Mouse (Mus musculus): ENCODE results near the gene Rnf111. TPM values are rescaled to one million over a fixed set of nuclear protein-coding genes. Genes with fewer than 3 reads are reported as not detected.

Gene Rnf111
- polyA plus RNA-seq, 1 experiment from 2014 or later: 32.4 TPM

DNA sequence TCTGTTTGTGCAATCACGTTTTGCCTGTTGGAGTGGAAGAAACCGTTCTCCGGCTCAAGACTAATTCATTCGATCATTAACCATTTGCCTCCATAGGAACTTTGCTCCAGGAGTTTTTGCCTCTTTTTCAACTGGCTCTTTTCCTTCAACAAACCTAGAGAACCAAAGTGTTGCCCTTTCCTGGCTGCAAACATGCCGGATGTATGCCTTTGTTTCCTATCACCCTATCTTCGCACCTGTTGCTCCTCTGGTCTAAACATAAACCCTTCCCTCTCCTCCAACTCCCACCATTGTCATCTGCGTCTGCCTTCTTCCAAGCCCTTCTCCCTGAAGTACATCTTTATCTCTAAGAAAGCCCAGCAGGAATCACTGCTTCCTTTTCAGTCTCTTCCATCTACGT lies 3.3 kb upstream of the Rnf111 start:
- no peaks in the 10 kb centered on the region for H3K27me3 ChIP-seq (ENCODE audit: control insufficient read depth, insufficient read depth, low read length)
- H3K4me3 ChIP-seq (ENCODE audit: low read depth, low read length): no peak overlapping the region
- peaks cover 8% of the 10 kb centered on the region for H3K4me1 ChIP-seq (ENCODE audit: control insufficient read depth, insufficient read depth, low read length)
- no peak overlapping the region for H3K4me2 ChIP-seq (ENCODE audit: low read depth, low read length)
- no peaks in the 10 kb centered on the region for H3K9me3 ChIP-seq (ENCODE audit: control insufficient read depth, low read length)
- WGBS: 84% methylated on average over 8 of the region's 8 CpGs
- no peaks in the 10 kb centered on the region for H3K36me3 ChIP-seq (ENCODE audit: control insufficient read depth, insufficient read depth, low read length)
- H3K27ac ChIP-seq (ENCODE audit: low read depth, low read length): no peak overlapping the region
- no peak for ATAC-seq (ENCODE audit: low read depth)
- H3K9ac ChIP-seq (replicated peaks; ENCODE audit: low read depth, low read length): no peak overlapping the region

GRCm38 (mm10) chr9:70506186-70506585 lies 2.7 kb upstream of the Rnf111 start:
- Histone ChIP-seq H3K36me3 (ENCODE audit: control insufficient read depth, insufficient read depth, low read length) (no peaks in the 10 kb centered on the region), H3K9me3 (ENCODE audit: control insufficient read depth, low read length) (no peaks in the 10 kb centered on the region), H3K27ac (ENCODE audit: low read depth, low read length) (no peak overlapping the region), H3K4me3 (ENCODE audit: low read depth, low read length) (no peak overlapping the region), H3K27me3 (ENCODE audit: control insufficient read depth, insufficient read depth, low read length) (no peaks in the 10 kb centered on the region), H3K4me2 (ENCODE audit: low read depth, low read length) (no peak overlapping the region), H3K9ac (replicated peaks; ENCODE audit: low read depth, low read length) (no peak overlapping the region), H3K4me1 (ENCODE audit: control insufficient read depth, insufficient read depth, low read length) (peaks cover 14% of the 10 kb centered on the region)
- no peak for ATAC-seq (ENCODE audit: low read depth)
- 79% methylated on average over 2 of the region's 2 CpGs for WGBS

- Histone ChIP-seq H3K27me3 (ENCODE audit: control insufficient read depth, insufficient read depth, low read length) (no peaks in the 10 kb centered on the region), H3K4me1 (ENCODE audit: control insufficient read depth, insufficient read depth, low read length) (peaks cover 15% of the 10 kb centered on the region), H3K4me3 (ENCODE audit: low read depth, low read length) (peak overlapping the region; percentile 86), H3K36me3 (ENCODE audit: control insufficient read depth, insufficient read depth, low read length) (no peaks in the 10 kb centered on the region), H3K4me2 (ENCODE audit: low read depth, low read length) (peak overlapping the region; percentile 51), H3K27ac (ENCODE audit: low read depth, low read length) (peak overlapping the region; percentile 99), H3K9me3 (ENCODE audit: control insufficient read depth, low read length) (no peaks in the 10 kb centered on the region), H3K9ac (replicated peaks; ENCODE audit: low read depth, low read length) (peak overlapping the region; percentile 96)
- peak; percentile 91 for ATAC-seq (ENCODE audit: low read depth)
- WGBS: under 1% methylated on average over 30 of the region's 70 CpGs
These were observed 416 bp downstream of the Rnf111 start for GRCm38 (mm10) chr9:70503015-70503603.

GRCm38 (mm10) chr9:70502284-70503014 lies 1.1 kb downstream of the Rnf111 start:
- Histone ChIP-seq H3K4me2 (ENCODE audit: low read depth, low read length) (peak overlapping the region; percentile 40), H3K4me3 (ENCODE audit: low read depth, low read length) (peak overlapping the region; percentile 86), H3K4me1 (ENCODE audit: control insufficient read depth, insufficient read depth, low read length) (peaks cover 15% of the 10 kb centered on the region), H3K27me3 (ENCODE audit: control insufficient read depth, insufficient read depth, low read length) (no peaks in the 10 kb centered on the region), H3K9me3 (ENCODE audit: control insufficient read depth, low read length) (no peaks in the 10 kb centered on the region), H3K27ac (ENCODE audit: low read depth, low read length) (peak overlapping the region; percentile 99), H3K9ac (replicated peaks; ENCODE audit: low read depth, low read length) (peak overlapping the region; percentile 96), H3K36me3 (ENCODE audit: control insufficient read depth, insufficient read depth, low read length) (no peaks in the 10 kb centered on the region)
- ATAC-seq (ENCODE audit: low read depth): no peak
- WGBS: 38% methylated on average over 10 of the region's 10 CpGs

- Histone ChIP-seq H3K4me1 (ENCODE audit: control insufficient read depth, insufficient read depth, low read length) (peaks cover 8% of the 10 kb centered on the region), H3K4me2 (ENCODE audit: low read depth, low read length) (no peak overlapping the region), H3K4me3 (ENCODE audit: low read depth, low read length) (no peak overlapping the region), H3K27me3 (ENCODE audit: control insufficient read depth, insufficient read depth, low read length) (no peaks in the 10 kb centered on the region), H3K9ac (replicated peaks; ENCODE audit: low read depth, low read length) (no peak overlapping the region), H3K36me3 (ENCODE audit: control insufficient read depth, insufficient read depth, low read length) (no peaks in the 10 kb centered on the region), H3K9me3 (ENCODE audit: control insufficient read depth, low read length) (no peaks in the 10 kb centered on the region), H3K27ac (ENCODE audit: low read depth, low read length) (no peak overlapping the region)
- ATAC-seq (ENCODE audit: low read depth): no peak
These were observed 6.5 kb downstream of the Rnf111 start for GRCm38 (mm10) chr9:70496990-70497389.

DNA sequence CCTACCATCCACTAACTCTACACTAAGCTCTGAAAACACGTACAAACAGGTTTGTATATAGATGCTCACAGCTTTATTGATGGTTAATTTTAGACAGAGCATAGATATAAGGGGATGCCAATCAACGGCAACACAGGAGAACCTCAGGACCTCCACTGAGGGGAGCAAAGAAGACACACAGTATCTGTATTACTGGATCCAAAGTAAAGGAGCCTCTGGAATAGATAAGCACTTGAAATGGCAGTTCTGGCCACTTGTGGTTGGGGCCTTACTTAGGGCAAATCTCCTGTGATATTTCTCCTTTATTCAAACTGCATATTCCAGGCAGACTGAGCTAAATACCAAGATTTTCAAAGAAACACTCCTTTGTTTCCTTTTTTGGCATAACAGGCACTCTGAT lies 10.5 kb downstream of the Rnf111 start:
- H3K4me3 ChIP-seq (ENCODE audit: low read depth, low read length): no peak overlapping the region
- H3K9me3 ChIP-seq (ENCODE audit: control insufficient read depth, low read length): no peaks in the 10 kb centered on the region
- no peak overlapping the region for H3K4me2 ChIP-seq (ENCODE audit: low read depth, low read length)
- ATAC-seq (ENCODE audit: low read depth): no peak
- WGBS: 94% methylated on average over 2 of the region's 2 CpGs
- H3K27ac ChIP-seq (ENCODE audit: low read depth, low read length): no peak overlapping the region
- no peaks in the 10 kb centered on the region for H3K4me1 ChIP-seq (ENCODE audit: control insufficient read depth, insufficient read depth, low read length)
- no peaks in the 10 kb centered on the region for H3K36me3 ChIP-seq (ENCODE audit: control insufficient read depth, insufficient read depth, low read length)
- no peaks in the 10 kb centered on the region for H3K27me3 ChIP-seq (ENCODE audit: control insufficient read depth, insufficient read depth, low read length)
- no peak overlapping the region for H3K9ac ChIP-seq (replicated peaks; ENCODE audit: low read depth, low read length)

DNA sequence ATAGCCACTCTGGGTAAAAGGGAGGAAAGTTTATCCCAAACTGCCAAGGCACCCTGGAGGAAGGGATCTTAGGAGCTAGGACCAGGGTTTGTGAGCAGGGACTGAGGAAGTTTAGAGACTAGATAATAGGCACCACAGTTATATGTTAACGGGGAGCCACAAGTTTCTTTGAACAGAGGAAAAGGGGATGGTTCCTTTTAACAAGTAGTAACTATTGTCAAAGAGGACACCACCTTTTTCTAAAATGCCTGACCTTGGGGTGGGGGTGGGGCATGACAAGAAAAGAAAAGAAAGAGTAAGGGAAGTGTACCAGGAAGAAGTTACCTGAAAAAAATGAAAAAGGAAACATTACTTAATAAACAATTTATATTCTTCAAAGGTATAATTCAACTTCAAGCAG lies 12.3 kb downstream of the Rnf111 start:
- H3K4me2 ChIP-seq (ENCODE audit: low read depth, low read length): no peak overlapping the region
- ATAC-seq (ENCODE audit: low read depth): no peak
- WGBS: 87% methylated on average over 1 of the region's 1 CpGs
- H3K4me3 ChIP-seq (ENCODE audit: low read depth, low read length): no peak overlapping the region
- no peak overlapping the region for H3K9ac ChIP-seq (replicated peaks; ENCODE audit: low read depth, low read length)
- no peak overlapping the region for H3K27ac ChIP-seq (ENCODE audit: low read depth, low read length)
- H3K27me3 ChIP-seq (ENCODE audit: control insufficient read depth, insufficient read depth, low read length): no peaks in the 10 kb centered on the region
- no peaks in the 10 kb centered on the region for H3K9me3 ChIP-seq (ENCODE audit: control insufficient read depth, low read length)
- H3K36me3 ChIP-seq (ENCODE audit: control insufficient read depth, insufficient read depth, low read length): no peaks in the 10 kb centered on the region
- H3K4me1 ChIP-seq (ENCODE audit: control insufficient read depth, insufficient read depth, low read length): no peaks in the 10 kb centered on the region

GRCm38 (mm10) chr9:70487401-70487800 lies 16.1 kb downstream of the Rnf111 start:
- no peak for ATAC-seq (ENCODE audit: low read depth)
- Histone ChIP-seq H3K9ac (replicated peaks; ENCODE audit: low read depth, low read length) (no peak overlapping the region), H3K27me3 (ENCODE audit: control insufficient read depth, insufficient read depth, low read length) (no peaks in the 10 kb centered on the region), H3K4me3 (ENCODE audit: low read depth, low read length) (no peak overlapping the region), H3K27ac (ENCODE audit: low read depth, low read length) (no peak overlapping the region), H3K4me1 (ENCODE audit: control insufficient read depth, insufficient read depth, low read length) (no peaks in the 10 kb centered on the region), H3K9me3 (ENCODE audit: control insufficient read depth, low read length) (no peaks in the 10 kb centered on the region), H3K4me2 (ENCODE audit: low read depth, low read length) (no peak overlapping the region), H3K36me3 (ENCODE audit: control insufficient read depth, insufficient read depth, low read length) (no peaks in the 10 kb centered on the region)
- WGBS: 51% methylated on average over 2 of the region's 2 CpGs

- H3K4me1 ChIP-seq (ENCODE audit: control insufficient read depth, insufficient read depth, low read length): no peaks in the 10 kb centered on the region
- H3K36me3 ChIP-seq (ENCODE audit: control insufficient read depth, insufficient read depth, low read length): no peaks in the 10 kb centered on the region
- 91% methylated on average over 1 of the region's 1 CpGs for WGBS
- H3K4me2 ChIP-seq (ENCODE audit: low read depth, low read length): no peak overlapping the region
- no peak overlapping the region for H3K4me3 ChIP-seq (ENCODE audit: low read depth, low read length)
- no peaks in the 10 kb centered on the region for H3K9me3 ChIP-seq (ENCODE audit: control insufficient read depth, low read length)
- no peak overlapping the region for H3K9ac ChIP-seq (replicated peaks; ENCODE audit: low read depth, low read length)
- no peak overlapping the region for H3K27ac ChIP-seq (ENCODE audit: low read depth, low read length)
- no peak for ATAC-seq (ENCODE audit: low read depth)
- no peaks in the 10 kb centered on the region for H3K27me3 ChIP-seq (ENCODE audit: control insufficient read depth, insufficient read depth, low read length)
These were observed 17.7 kb downstream of the Rnf111 start for GRCm38 (mm10) chr9:70485840-70486239.
